Mouse (Mus musculus): ENCODE data around the gene Slf1.
"Not testable (repeated sequence)": the region's sequence is repeated elsewhere in the genome, so short reads cannot be mapped to it uniquely, and the experiment has no call there.

Gene Slf1

GRCm38 (mm10) chr13:77134931-77135620 is at the start of gene Slf1, which contains the start of gene 2210408I21Rik:
Gene Slf1, minus strand, starts transcription at chr13:77135473.
Gene 2210408I21Rik, plus strand, starts transcription at chr13:77135540.
- DNase-seq: peak; percentile 84

- no peak for DNase-seq
Observed at GRCm38 (mm10) chr13:77177931-77178330, 42.7 kb upstream of the Slf1 start.

GRCm38 (mm10) chr13:77140890-77141289 is 5.6 kb upstream of the Slf1 start:
- no peak for DNase-seq

GRCm38 (mm10) chr13:77135621-77135981 is 328 bp upstream of the Slf1 start:
- no peak for DNase-seq

- DNase-seq: no peak
Observed at GRCm38 (mm10) chr13:77131132-77131531, 4.1 kb downstream of the Slf1 start.

DNA sequence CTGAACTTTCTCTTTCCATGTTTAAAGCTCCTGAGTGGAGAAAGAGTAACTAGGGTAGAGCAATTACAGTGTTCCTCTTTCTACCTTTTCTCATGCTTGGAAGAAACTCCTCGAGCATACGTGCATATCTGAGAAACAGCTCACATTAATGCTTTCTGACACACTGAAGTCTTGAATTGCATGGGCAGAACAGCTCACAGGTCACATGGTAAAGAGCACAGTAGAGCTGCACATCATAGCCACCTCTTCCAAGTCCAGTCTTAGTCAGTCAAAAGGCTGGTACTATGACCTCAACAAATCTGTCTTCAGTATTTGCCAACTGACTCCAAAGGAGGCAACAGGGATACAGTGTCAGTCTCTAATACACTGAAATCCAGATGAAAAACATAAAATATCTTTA is 7.0 kb downstream of the Slf1 start:
- no peak for DNase-seq

- DNase-seq: no peak
Observed at GRCm38 (mm10) chr13:77125159-77125558, 10.1 kb downstream of the Slf1 start.

- DNase-seq: no peak
Observed at GRCm38 (mm10) chr13:77118695-77119094, 16.6 kb downstream of the Slf1 start.

- DNase-seq: no peak
Observed at GRCm38 (mm10) chr13:77107734-77108133, 27.5 kb downstream of the Slf1 start.

DNA sequence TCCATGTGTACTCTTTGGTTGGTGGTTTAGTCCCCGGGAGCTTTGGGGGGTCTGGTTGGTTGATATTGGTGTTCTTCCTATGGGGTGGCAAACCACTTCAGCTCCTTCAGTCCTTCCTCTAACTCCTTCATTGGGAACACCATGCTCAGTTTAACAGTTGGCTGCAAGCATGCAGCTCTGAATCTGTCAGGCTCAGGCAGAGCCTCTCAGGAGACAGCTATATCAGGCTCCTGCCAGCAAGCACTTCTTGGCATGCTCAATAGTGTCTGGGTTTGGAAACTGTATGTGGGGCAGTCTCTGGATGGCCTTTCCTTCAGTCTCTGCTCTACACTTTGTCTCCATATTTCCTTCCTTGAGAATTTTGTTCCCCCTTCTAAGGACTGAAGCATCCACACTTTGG is 42.4 kb downstream of the Slf1 start:
- not testable (repeated sequence) for DNase-seq

GRCm38 (mm10) chr13:77072030-77072429 is 63.2 kb downstream of the Slf1 start:
- DNase-seq: no peak

DNA sequence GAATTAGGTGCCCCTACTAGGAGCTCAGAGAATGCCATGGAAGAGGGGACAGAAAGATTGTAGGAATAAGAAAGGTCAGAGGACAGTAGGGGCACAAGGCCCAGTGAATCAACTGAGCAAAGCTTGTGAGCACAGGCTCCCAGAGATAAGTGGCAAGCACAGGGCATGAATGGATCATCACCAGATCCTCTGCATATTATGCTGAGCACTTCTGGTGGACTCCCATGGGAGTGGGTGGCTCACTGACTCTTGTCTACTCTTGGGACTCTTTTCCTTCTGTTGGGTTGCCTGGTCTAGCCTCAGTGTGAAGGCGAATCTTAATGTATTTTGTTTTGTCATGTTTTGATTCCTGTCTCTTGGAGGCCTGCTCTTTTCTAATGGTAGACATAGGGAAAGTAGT is 66.4 kb downstream of the Slf1 start:
- DNase-seq: no peak

DNA sequence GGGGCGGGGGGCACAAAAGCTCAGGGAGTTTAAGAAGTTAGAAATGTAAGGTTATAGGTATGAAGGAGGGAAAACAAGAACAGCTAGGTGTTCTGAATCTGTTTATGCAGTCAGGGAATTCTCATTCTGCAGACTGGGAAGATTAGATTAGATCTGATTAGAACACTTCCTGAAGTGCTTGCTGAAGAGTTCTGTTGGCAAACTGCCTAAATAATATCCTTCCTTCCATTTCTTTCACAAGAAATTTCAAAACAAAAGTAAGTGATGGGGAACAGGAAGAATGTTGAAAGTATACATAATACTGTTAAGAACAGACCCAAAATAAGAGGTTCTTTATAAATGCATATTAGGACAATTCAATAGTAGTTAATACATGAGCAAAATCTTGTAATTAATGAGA is 72.1 kb downstream of the Slf1 start:
- DNase-seq: no peak

- no peak for DNase-seq
Observed at GRCm38 (mm10) chr13:77049736-77050135, 85.5 kb downstream of the Slf1 start.

GRCm38 (mm10) chr13:77048461-77048860 is 86.8 kb downstream of the Slf1 start:
- DNase-seq: no peak

- DNase-seq: no peak
Observed at GRCm38 (mm10) chr13:77047179-77047931, 87.9 kb downstream of the Slf1 start.

GRCm38 (mm10) chr13:77046416-77046815 is 88.9 kb downstream of the Slf1 start:
- DNase-seq: no peak

- DNase-seq: no peak
Observed at GRCm38 (mm10) chr13:77045375-77045774, 89.9 kb downstream of the Slf1 start.

DNA sequence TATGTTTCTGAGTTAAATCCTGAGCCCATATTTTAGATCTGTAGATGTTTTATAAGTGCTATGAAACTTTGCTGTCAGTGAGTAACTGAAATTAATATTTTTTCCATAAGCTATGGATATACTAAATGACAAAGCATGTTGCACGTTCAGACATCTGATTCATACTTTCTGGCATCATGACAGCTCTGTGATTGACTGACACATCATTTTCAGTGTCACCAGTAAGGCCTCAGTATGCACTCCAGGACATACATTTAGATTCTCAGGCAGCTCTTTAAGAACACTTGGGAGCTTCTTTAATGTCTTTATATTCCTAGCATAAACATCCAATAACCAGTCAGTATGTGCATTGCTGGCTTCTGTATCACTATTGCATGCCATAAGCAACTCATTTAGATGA is 91.9 kb downstream of the Slf1 start:
- no peak for DNase-seq

GRCm38 (mm10) chr13:77029594-77029993 is 105.7 kb downstream of the Slf1 start:
- DNase-seq: no peak

GRCm38 (mm10) chr13:77018851-77019250 is 116.4 kb downstream of the Slf1 start:
- DNase-seq: no peak

DNA sequence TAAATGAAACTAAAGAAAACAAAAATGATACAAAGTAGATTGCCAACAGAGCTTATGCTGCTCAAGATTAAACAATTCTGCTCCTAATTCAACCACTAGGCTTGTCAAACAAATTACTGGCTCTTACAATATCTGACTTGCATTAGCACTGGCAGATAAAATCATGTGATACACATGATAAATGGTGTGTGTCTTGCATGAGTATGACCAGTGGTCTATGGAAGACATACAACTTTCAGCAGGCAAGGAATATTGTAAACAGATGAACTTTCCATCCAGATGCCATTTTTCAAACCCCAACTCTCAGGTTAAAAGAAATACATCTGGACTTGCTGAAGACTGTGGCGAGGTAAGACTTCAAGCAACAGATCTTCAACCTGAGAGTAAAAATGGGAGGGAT is 131.6 kb downstream of the Slf1 start:
- DNase-seq: no peak

DNA sequence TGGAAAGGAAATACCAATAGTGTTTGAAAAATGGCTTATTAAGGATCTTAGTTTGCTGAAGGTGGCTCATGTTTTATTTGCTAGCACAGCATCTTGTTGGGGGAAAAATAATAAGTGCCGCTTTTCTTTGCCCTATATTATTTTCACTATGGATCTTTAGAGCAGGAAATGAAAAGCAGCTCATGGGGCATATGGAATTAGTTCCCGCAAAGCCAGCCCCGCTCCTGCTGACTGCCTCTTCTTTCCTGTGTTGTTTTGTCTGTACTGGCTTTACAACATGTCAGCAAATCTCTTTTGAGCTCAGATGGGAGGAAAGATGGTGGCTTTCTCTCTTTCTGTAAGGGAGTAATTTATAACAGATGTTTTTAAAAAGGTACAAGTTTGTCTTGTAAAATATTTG is 132.6 kb downstream of the Slf1 start:
- no peak for DNase-seq
